Mouse (Mus musculus): ENCODE measurements around the gene Cyp39a1. TPM values are rescaled to one million over a fixed set of nuclear protein-coding genes. Genes with fewer than 3 reads are reported as not detected.

Cyp39a1 gene
- polyA plus RNA-seq, 1 experiment from 2014 or later = 41.1 TPM

GRCm38 (mm10) chr17:43669145-43669695 lies 2.0 kb downstream of the Cyp39a1 start:
- no peak overlapping the region for H3K27ac ChIP-seq (ENCODE audit: low read depth, low read length)
- H3K9ac ChIP-seq (ENCODE audit: low read length) = peak overlapping the region; percentile 7; the same call in 1 of the 2 replicates
- peak overlapping the region; percentile 64; the same call in 1 of the 2 replicates for H3K4me2 ChIP-seq (ENCODE audit: low read depth, low read length, severe bottlenecking)
- H3K27me3 ChIP-seq (ENCODE audit: control insufficient read depth, insufficient read depth, low read length) = no peaks in the 10 kb centered on the region
- H3K4me3 ChIP-seq (ENCODE audit: low read depth, low read length) = no peak overlapping the region
- ATAC-seq (replicated peaks; ENCODE audit: low FRiP score) (no peak), DNase-seq (ENCODE audit: low spot score) (no peak)
- peaks cover 3% of the 10 kb centered on the region; the same call in 1 of the 2 replicates for H3K4me1 ChIP-seq (replicated peaks; ENCODE audit: control insufficient read depth, insufficient read depth, low read length)
- no peaks in the 10 kb centered on the region for H3K9me3 ChIP-seq (ENCODE audit: control insufficient read depth, low read length)
- 76% methylated on average over 6 of the region's 6 CpGs for WGBS
- H3K36me3 ChIP-seq (ENCODE audit: control insufficient read depth, insufficient read depth, low read length) = no peaks in the 10 kb centered on the region

- no peaks in the 10 kb centered on the region for H3K9me3 ChIP-seq (ENCODE audit: control insufficient read depth, low read length)
- no peak overlapping the region for H3K4me2 ChIP-seq (ENCODE audit: low read depth, low read length, severe bottlenecking)
- DNase-seq (ENCODE audit: low spot score) = no peak
- ATAC-seq (replicated peaks; ENCODE audit: low FRiP score) = no peak
- H3K27ac ChIP-seq (ENCODE audit: low read depth, low read length) = no peak overlapping the region
- 96% methylated on average over 4 of the region's 4 CpGs for WGBS
- H3K27me3 ChIP-seq (ENCODE audit: control insufficient read depth, insufficient read depth, low read length) = no peaks in the 10 kb centered on the region
- H3K9ac ChIP-seq (ENCODE audit: low read length) = no peak overlapping the region
- H3K36me3 ChIP-seq (ENCODE audit: control insufficient read depth, insufficient read depth, low read length) = no peaks in the 10 kb centered on the region
- peaks cover 3% of the 10 kb centered on the region; the same call in 1 of the 2 replicates for H3K4me1 ChIP-seq (replicated peaks; ENCODE audit: control insufficient read depth, insufficient read depth, low read length)
- no peak overlapping the region for H3K4me3 ChIP-seq (ENCODE audit: low read depth, low read length)
Measured at GRCm38 (mm10) chr17:43671907-43672306, 4.7 kb downstream of the Cyp39a1 start.

- Histone ChIP-seq H3K4me1 (replicated peaks; ENCODE audit: control insufficient read depth, insufficient read depth, low read length) (no peaks in the 10 kb centered on the region), H3K9me3 (ENCODE audit: control insufficient read depth, low read length) (no peaks in the 10 kb centered on the region), H3K27me3 (ENCODE audit: control insufficient read depth, insufficient read depth, low read length) (no peaks in the 10 kb centered on the region), H3K4me3 (ENCODE audit: low read depth, low read length) (no peak overlapping the region), H3K27ac (ENCODE audit: low read depth, low read length) (no peak overlapping the region), H3K36me3 (ENCODE audit: control insufficient read depth, insufficient read depth, low read length) (no peaks in the 10 kb centered on the region), H3K9ac (ENCODE audit: low read length) (no peak overlapping the region), H3K4me2 (ENCODE audit: low read depth, low read length, severe bottlenecking) (no peak overlapping the region)
- ATAC-seq (replicated peaks; ENCODE audit: low FRiP score) (no peak), DNase-seq (ENCODE audit: low spot score) (no peak)
- 89% methylated on average over 1 of the region's 1 CpGs for WGBS
Measured at GRCm38 (mm10) chr17:43675228-43675627, 8.0 kb downstream of the Cyp39a1 start.

- 89% methylated on average over 1 of the region's 1 CpGs for WGBS
- Histone ChIP-seq H3K9me3 (ENCODE audit: control insufficient read depth, low read length) (no peaks in the 10 kb centered on the region), H3K4me1 (replicated peaks; ENCODE audit: control insufficient read depth, insufficient read depth, low read length) (no peaks in the 10 kb centered on the region), H3K36me3 (ENCODE audit: control insufficient read depth, insufficient read depth, low read length) (no peaks in the 10 kb centered on the region), H3K9ac (ENCODE audit: low read length) (no peak overlapping the region), H3K27ac (ENCODE audit: low read depth, low read length) (no peak overlapping the region), H3K4me3 (ENCODE audit: low read depth, low read length) (no peak overlapping the region), H3K4me2 (ENCODE audit: low read depth, low read length, severe bottlenecking) (no peak overlapping the region), H3K27me3 (ENCODE audit: control insufficient read depth, insufficient read depth, low read length) (no peaks in the 10 kb centered on the region)
- DNase-seq (ENCODE audit: low spot score) = no peak
- ATAC-seq (replicated peaks; ENCODE audit: low FRiP score) = no peak
Measured at GRCm38 (mm10) chr17:43676241-43676640, 9.0 kb downstream of the Cyp39a1 start.

- H3K4me1 ChIP-seq (replicated peaks; ENCODE audit: control insufficient read depth, insufficient read depth, low read length) = no peaks in the 10 kb centered on the region
- H3K27ac ChIP-seq (ENCODE audit: low read depth, low read length) = no peak overlapping the region
- no peak for DNase-seq (ENCODE audit: low spot score)
- H3K9me3 ChIP-seq (ENCODE audit: control insufficient read depth, low read length) = no peaks in the 10 kb centered on the region
- no peak overlapping the region for H3K4me3 ChIP-seq (ENCODE audit: low read depth, low read length)
- no peak for ATAC-seq (replicated peaks; ENCODE audit: low FRiP score)
- no peaks in the 10 kb centered on the region for H3K27me3 ChIP-seq (ENCODE audit: control insufficient read depth, insufficient read depth, low read length)
- no peak overlapping the region for H3K4me2 ChIP-seq (ENCODE audit: low read depth, low read length, severe bottlenecking)
- H3K9ac ChIP-seq (ENCODE audit: low read length) = no peak overlapping the region
- H3K36me3 ChIP-seq (ENCODE audit: control insufficient read depth, insufficient read depth, low read length) = peaks cover 2% of the 10 kb centered on the region; the same call in 1 of the 2 replicates
- 43% methylated on average over 1 of the region's 1 CpGs for WGBS
Measured at GRCm38 (mm10) chr17:43677317-43677716, 10.1 kb downstream of the Cyp39a1 start.

- Histone ChIP-seq H3K9me3 (ENCODE audit: control insufficient read depth, low read length) (no peaks in the 10 kb centered on the region), H3K27me3 (ENCODE audit: control insufficient read depth, insufficient read depth, low read length) (no peaks in the 10 kb centered on the region), H3K4me3 (ENCODE audit: low read depth, low read length) (no peak overlapping the region), H3K9ac (ENCODE audit: low read length) (no peak overlapping the region), H3K27ac (ENCODE audit: low read depth, low read length) (no peak overlapping the region), H3K36me3 (ENCODE audit: control insufficient read depth, insufficient read depth, low read length) (peaks cover 2% of the 10 kb centered on the region; the same call in 1 of the 2 replicates), H3K4me1 (replicated peaks; ENCODE audit: control insufficient read depth, insufficient read depth, low read length) (no peaks in the 10 kb centered on the region), H3K4me2 (ENCODE audit: low read depth, low read length, severe bottlenecking) (no peak overlapping the region)
- DNase-seq (ENCODE audit: low spot score) = no peak
- 88% methylated on average over 7 of the region's 7 CpGs for WGBS
- ATAC-seq (replicated peaks; ENCODE audit: low FRiP score) = no peak
Measured at GRCm38 (mm10) chr17:43684086-43684485, 16.9 kb downstream of the Cyp39a1 start.

- peaks cover 2% of the 10 kb centered on the region; the same call in 1 of the 2 replicates for H3K36me3 ChIP-seq (ENCODE audit: control insufficient read depth, insufficient read depth, low read length)
- ATAC-seq (replicated peaks; ENCODE audit: low FRiP score) = no peak
- 92% methylated on average over 5 of the region's 5 CpGs for WGBS
- H3K4me2 ChIP-seq (ENCODE audit: low read depth, low read length, severe bottlenecking) = no peak overlapping the region
- H3K4me1 ChIP-seq (replicated peaks; ENCODE audit: control insufficient read depth, insufficient read depth, low read length) = no peaks in the 10 kb centered on the region
- no peak overlapping the region for H3K27ac ChIP-seq (ENCODE audit: low read depth, low read length)
- no peaks in the 10 kb centered on the region for H3K27me3 ChIP-seq (ENCODE audit: control insufficient read depth, insufficient read depth, low read length)
- H3K9ac ChIP-seq (ENCODE audit: low read length) = no peak overlapping the region
- no peaks in the 10 kb centered on the region for H3K9me3 ChIP-seq (ENCODE audit: control insufficient read depth, low read length)
- H3K4me3 ChIP-seq (ENCODE audit: low read depth, low read length) = no peak overlapping the region
- no peak for DNase-seq (ENCODE audit: low spot score)
Measured at GRCm38 (mm10) chr17:43684638-43685037, 17.4 kb downstream of the Cyp39a1 start.

- H3K9ac ChIP-seq (ENCODE audit: low read length) = no peak overlapping the region
- no peaks in the 10 kb centered on the region for H3K27me3 ChIP-seq (ENCODE audit: control insufficient read depth, insufficient read depth, low read length)
- no peaks in the 10 kb centered on the region for H3K9me3 ChIP-seq (ENCODE audit: control insufficient read depth, low read length)
- no peak overlapping the region for H3K4me3 ChIP-seq (ENCODE audit: low read depth, low read length)
- H3K36me3 ChIP-seq (ENCODE audit: control insufficient read depth, insufficient read depth, low read length) = no peaks in the 10 kb centered on the region; the same call in 1 of the 2 replicates
- DNase-seq (ENCODE audit: low spot score) (no peak), ATAC-seq (replicated peaks; ENCODE audit: low FRiP score) (no peak)
- WGBS = 89% methylated on average over 9 of the region's 9 CpGs
- H3K4me2 ChIP-seq (ENCODE audit: low read depth, low read length, severe bottlenecking) = no peak overlapping the region
- H3K27ac ChIP-seq (ENCODE audit: low read depth, low read length) = no peak overlapping the region
- no peaks in the 10 kb centered on the region for H3K4me1 ChIP-seq (replicated peaks; ENCODE audit: control insufficient read depth, insufficient read depth, low read length)
Measured at GRCm38 (mm10) chr17:43689591-43689990, 22.4 kb downstream of the Cyp39a1 start.

GRCm38 (mm10) chr17:43698997-43699649 lies 31.9 kb downstream of the Cyp39a1 start:
- no peaks in the 10 kb centered on the region for H3K27me3 ChIP-seq (ENCODE audit: control insufficient read depth, insufficient read depth, low read length)
- no peak overlapping the region for H3K4me2 ChIP-seq (ENCODE audit: low read depth, low read length, severe bottlenecking)
- WGBS = 44% methylated on average over 14 of the region's 14 CpGs

More at GRCm38 (mm10) chr17:43698997-43699649, 31.9 kb downstream of the Cyp39a1 start:
- no peak overlapping the region for H3K9ac ChIP-seq (ENCODE audit: low read length)
- no peak overlapping the region for H3K4me3 ChIP-seq (ENCODE audit: low read depth, low read length)
- no peaks in the 10 kb centered on the region; the same call in 1 of the 2 replicates for H3K36me3 ChIP-seq (ENCODE audit: control insufficient read depth, insufficient read depth, low read length)
- H3K27ac ChIP-seq (ENCODE audit: low read depth, low read length) = no peak overlapping the region
- DNase-seq (ENCODE audit: low spot score) = peak; percentile 86
- H3K9me3 ChIP-seq (ENCODE audit: control insufficient read depth, low read length) = no peaks in the 10 kb centered on the region
- ATAC-seq (replicated peaks; ENCODE audit: low FRiP score) = peak; percentile 56
- H3K4me1 ChIP-seq (replicated peaks; ENCODE audit: control insufficient read depth, insufficient read depth, low read length) = no peaks in the 10 kb centered on the region

All from forebrain, embryonic 11.5 days (tissue).